Mouse (Mus musculus): ENCODE measurements around the gene Gpr142.

The Gpr142 gene

GRCm38 (mm10) chr11:114844464-114845220, 45.9 kb downstream of the Gpr142 start:
- no peak for DNase-seq (ENCODE audit: low read depth, low spot score)

GRCm38 (mm10) chr11:114846336-114846735, 47.6 kb downstream of the Gpr142 start:
- no peak for DNase-seq (ENCODE audit: low read depth, low spot score)

GRCm38 (mm10) chr11:114847008-114847407, 48.3 kb downstream of the Gpr142 start:
- no peak for DNase-seq (ENCODE audit: low read depth, low spot score)

DNA sequence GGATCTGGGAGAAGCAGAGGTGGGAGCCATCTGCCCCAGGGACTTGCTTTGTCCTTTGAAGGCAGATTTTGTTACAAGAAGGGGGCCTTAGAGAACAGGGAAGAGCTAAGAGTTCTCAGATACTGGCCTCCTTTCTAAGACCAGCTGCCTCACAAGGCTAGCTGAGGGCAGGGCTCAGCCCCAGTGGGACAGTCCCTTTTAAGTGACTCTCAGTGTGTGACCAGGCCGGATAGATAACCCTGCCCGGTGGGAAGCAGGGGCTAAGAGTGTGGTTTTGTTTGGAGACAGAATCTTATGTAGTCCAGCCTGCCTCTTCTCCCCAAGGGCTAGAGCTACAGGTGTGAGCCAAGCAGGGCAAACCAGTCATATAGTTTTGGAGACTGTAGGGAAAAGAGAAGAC, 50.8 kb downstream of the Gpr142 start:
- no peak for DNase-seq (ENCODE audit: low read depth, low spot score)

GRCm38 (mm10) chr11:114850066-114850451, 51.3 kb downstream of the Gpr142 start:
- DNase-seq (ENCODE audit: low read depth, low spot score), result no peak

DNA sequence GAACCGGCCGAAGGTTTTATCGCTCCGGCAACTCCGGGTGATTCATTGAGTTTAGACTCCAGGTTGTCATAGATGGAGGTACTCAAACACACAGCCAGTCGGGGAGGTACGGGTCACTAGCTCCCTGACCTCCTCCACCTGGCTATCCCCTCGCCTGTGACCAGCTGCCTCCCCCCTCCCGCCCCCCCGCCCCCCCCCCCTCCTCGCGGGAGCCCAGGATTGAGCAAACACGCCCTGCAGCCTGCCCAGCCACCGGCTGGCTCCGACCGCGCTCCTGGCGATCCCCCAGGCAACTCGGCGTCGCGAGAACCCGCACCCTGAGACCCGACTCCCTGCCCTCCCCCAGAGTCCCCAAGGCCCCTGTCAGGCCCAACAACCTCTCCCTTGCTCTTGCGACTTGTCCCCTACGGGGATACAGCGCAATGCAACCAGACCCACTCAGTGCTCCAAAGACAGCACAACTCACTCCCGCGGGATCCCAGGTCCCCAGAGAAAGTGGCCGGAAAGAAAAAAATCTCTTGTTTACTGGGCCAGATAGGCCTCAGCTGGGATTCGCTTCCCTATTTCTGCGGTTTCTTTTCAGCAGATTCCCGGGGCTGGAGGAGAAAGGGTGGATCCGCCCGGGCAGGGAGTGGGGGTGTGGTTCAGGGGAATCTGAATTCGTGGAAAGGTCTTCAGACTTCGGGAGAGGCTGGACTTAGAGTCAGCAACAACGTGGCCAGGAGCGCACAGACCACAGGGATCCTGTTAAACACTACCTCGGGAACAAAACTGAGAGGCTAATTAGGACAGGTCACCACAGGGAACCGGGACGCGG, 51.9 kb downstream of the Gpr142 start, which contains the start of gene Gprc5c:
Gene Gprc5c, plus strand, starts transcription at position 701 of the 817 bp plus-strand sequence.
- DNase-seq (ENCODE audit: low read depth, low spot score), result peak; percentile 63

- peak; percentile 94 for DNase-seq (ENCODE audit: low read depth, low spot score)
Measured at GRCm38 (mm10) chr11:114851269-114851607, 52.5 kb downstream of the Gpr142 start.

- peak; percentile 92 for DNase-seq (ENCODE audit: low read depth, low spot score)
Measured at GRCm38 (mm10) chr11:114851608-114852310, 53.0 kb downstream of the Gpr142 start.

DNA sequence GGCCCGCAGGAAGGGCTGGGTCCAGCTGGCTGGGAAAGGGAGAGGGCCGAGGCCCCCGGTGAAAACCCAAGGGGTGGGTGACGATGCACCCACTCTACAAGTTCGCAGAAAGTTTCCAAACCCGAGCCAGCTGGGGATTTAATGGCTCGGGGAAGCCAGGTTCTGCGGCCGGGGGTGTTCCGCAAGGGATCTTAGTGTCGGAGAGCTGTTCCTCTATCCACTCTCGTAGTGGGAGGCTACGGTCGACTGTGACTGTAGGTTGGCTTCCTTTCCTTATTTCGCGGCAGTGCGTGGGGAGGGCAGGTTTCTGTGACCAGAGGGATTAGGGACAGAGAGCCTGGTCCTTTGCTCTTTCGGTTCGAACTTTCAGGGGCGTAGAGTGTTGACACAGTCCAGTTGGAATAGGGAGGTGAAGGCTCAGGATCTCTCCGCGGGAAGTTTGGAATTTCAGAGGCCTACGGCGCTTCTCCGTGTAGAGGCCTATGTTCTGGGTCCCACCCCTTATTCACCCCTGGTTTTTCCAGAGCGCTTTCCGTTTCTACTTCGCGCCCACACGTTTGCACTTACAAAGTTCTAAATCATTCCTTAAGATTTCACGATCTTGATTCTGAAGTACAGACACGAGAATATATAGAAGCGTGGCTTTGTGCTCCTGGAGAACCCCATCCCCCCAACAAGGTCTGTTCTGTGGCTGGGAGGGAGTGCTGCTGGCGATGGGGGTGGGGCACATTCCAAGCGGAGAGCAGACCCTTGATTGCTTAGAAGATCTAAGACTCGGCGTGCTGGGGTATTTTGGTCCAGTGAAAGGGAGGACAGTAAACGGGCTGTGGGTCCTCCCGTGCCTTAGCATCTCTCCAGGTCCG, 53.8 kb downstream of the Gpr142 start:
- DNase-seq (ENCODE audit: low read depth, low spot score), result peak; percentile 51

DNA sequence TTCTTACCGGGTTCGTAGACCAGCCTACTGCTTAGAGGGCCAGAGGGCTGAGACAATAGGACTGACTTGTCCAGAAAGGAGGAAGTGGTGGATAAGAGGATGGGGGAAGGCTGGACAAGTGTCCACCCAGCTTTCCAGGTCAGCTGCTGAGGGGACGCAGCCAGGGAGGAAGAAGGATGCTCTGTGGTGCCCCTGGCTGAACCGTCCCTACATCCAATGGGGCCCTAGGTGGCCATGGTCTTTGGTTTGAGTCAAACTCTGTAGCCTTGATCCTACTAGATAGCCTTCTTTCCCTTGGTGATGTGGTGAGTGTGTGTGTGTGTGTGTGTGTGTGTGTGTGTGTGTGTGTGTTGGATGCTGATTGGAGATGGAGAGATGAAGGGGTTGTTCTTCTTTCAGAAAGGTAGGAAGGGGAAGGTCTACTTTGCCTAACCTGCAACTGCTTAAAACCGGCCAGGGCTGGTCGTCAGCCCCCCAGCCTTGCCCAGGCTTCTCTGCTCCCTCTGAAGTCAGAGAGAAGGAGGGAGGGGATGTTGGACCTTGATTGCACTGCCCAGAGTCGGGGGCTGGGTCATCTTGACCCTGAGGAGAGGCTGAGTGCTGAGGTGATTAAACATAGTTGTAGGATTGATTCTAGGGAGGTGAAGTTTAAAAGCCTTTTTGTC, 54.6 kb downstream of the Gpr142 start:
- DNase-seq (ENCODE audit: low read depth, low spot score), result no peak

GRCm38 (mm10) chr11:114854581-114854980, 55.9 kb downstream of the Gpr142 start:
- no peak for DNase-seq (ENCODE audit: low read depth, low spot score)

GRCm38 (mm10) chr11:114856125-114856524, 57.4 kb downstream of the Gpr142 start:
- DNase-seq (ENCODE audit: low read depth, low spot score), result no peak

Measured in brain, adult 2 months (tissue).